Mouse (Mus musculus) G1E (cell line): Measurements from ENCODE around the gene D930048N14Rik.

Source experiments
- CTCF ChIP-seq: IDR thresholded peaks from 2 replicates; pipeline ENCODE4 v1.5.1; 2012; ENCODE audit warnings: low read depth, low read length, inconsistent platforms, mixed read lengths
- POLR2AphosphoS5 ChIP-seq: IDR thresholded peaks from 2 replicates; pipeline ENCODE4 v1.6.1; 2012; ENCODE audit warnings: low read depth, low read length, inconsistent platforms; ENCODE audit not compliant: insufficient replicate concordance

DNA sequence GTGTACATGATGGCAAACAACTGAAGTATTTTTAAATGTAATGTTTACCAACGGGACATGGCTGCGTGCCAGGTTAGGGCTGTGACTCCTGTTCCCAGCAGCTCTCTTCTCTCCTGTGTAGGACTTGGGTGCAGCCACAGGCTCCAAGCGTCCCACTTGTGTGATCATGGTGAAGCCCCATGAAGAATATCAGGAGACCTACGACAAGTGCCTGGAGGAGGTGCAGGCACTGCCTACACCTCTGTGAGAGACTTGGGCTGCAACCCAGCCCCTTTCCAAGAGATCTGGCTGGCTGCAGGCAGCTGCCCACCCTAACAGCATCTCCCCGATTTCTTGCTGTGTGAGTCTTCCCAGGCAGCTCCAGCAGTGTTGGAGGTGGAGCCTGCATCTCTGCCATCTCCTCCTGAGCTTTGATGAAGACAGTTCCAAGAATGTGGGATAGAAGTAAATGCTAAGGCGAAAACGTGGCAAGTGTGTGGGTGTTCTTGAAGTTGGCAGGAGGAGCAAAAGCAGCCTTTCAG, 27.7 kb upstream of the D930048N14Rik start:
- TF ChIP-seq CTCF (no peak), POLR2AphosphoS5 (no peak)
